Mouse (Mus musculus) neural tube, embryonic 12.5 days (tissue): ENCODE data around the gene C4b. TPM values are rescaled to one million over a fixed set of nuclear protein-coding genes. Genes with fewer than 3 reads are reported as not detected.
"Not testable (repeated sequence)": the region's sequence is repeated elsewhere in the genome, so short reads cannot be mapped to it uniquely, and the experiment has no call there.

Experiments
- ATAC-seq: fragments of 200-750 bp; cut with Nextera tagmentation; 2 replicates; pipeline ENCODE4 v1.8.0; 2017; ENCODE audit warnings: low read depth, mild to moderate bottlenecking, moderate TSS enrichment, moderate library complexity; ENCODE audit not compliant: low FRiP score
- H3K27ac ChIP-seq: fragments of 300-500 bp; sonication (generic); 2 replicates; pipeline ENCODE4 v1.5.1; 2016
- H3K27me3 ChIP-seq: fragments of 300-500 bp; sonication (generic); replicated peaks from 2 replicates; pipeline ENCODE4 v1.6.1; 2016; ENCODE audit warnings: mild to moderate bottlenecking
- H3K36me3 ChIP-seq: fragments of 300-500 bp; sonication (generic); 2 replicates; pipeline ENCODE4 v1.6.1; 2016; ENCODE audit warnings: mild to moderate bottlenecking
- H3K4me1 ChIP-seq: fragments of 300-500 bp; sonication (generic); 2 replicates; pipeline ENCODE4 v1.6.1; 2016
- H3K4me2 ChIP-seq: fragments of 300-500 bp; sonication (generic); replicated peaks from 2 replicates; pipeline ENCODE4 v1.6.1; 2016; ENCODE audit warnings: mild to moderate bottlenecking
- H3K4me3 ChIP-seq: fragments of 300-500 bp; sonication (generic); 2 replicates; pipeline ENCODE4 v1.5.1; 2016
- H3K9ac ChIP-seq: fragments of 300-500 bp; sonication (generic); 2 replicates; pipeline ENCODE4 v1.6.1; 2016; ENCODE audit warnings: mild to moderate bottlenecking
- H3K9me3 ChIP-seq: fragments of 300-500 bp; sonication (generic); 2 replicates; pipeline ENCODE4 v1.6.1; 2016; ENCODE audit warnings: mild to moderate bottlenecking
- WGBS: fragments of 180-500 bp; shearing (Covaris S2); methylation state at CpG from one replicate; pipeline ENCODE4 v1.1.7; 2016; 5-methylcytosine and 5-hydroxymethylcytosine counted together
- polyA plus RNA-seq: library from polyadenylated mRNA; unstranded; fragments of >200 nt; fragmentation: Nextera tagmentation; extraction: Ambion mirVana; gene quantifications from 2 replicates; pipeline ENCODE4 v1.2.1, GENCODE M21; 2016

C4b gene
- polyA plus RNA-seq, 1 experiment from 2014 or later = not detected

DNA sequence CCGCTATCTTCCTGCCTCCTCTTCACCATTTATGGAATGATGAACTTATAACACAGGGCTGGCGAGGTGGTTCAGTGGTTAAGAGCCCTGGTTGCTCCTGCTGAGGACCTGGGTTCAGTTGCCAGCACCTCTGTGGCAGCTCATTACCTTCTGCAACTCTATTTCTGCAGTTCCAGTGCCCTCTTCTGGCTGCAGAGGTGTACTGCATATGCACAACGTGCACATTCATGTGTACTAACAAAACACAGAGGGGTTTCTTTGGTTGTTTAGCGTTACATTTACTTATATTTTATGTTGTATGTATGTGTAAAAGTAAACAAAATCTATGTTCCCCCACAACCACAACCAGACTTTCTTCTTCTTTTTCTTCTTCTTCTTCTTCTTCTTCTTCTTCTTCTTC is 20.6 kb downstream of the C4b start:
- Histone ChIP-seq H3K27ac (no peak overlapping the region), H3K9me3 (peaks cover 5% of the 10 kb centered on the region; the same call in 1 of the 2 replicates), H3K9ac (no peak overlapping the region), H3K4me3 (no peak overlapping the region), H3K27me3 (no peaks in the 10 kb centered on the region), H3K4me2 (no peak overlapping the region), H3K4me1 (no peaks in the 10 kb centered on the region), H3K36me3 (no peaks in the 10 kb centered on the region)
- WGBS = 74% methylated on average over 4 of the region's 4 CpGs
- ATAC-seq = no peak

DNA sequence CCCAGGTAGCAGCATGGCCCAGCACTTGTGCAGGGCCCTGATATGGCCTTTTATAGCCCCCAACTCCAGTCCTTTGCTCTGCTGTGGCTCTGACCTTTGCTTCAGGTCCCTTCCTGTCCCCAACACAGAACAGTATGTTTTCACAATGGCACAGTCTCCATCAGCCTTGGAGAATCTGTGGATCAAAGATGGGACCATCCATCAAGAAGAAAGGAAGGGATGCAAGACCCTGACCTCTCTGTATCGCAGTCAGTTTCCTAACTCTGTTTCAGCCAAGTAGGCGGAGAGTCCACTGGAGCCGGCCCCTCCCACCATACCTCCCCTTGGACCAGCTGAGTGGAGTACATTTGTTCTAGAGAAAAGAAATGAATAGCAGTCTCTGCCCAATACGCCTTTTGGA is 21.4 kb downstream of the C4b start:
- H3K27me3 ChIP-seq, H3K36me3 ChIP-seq, H3K9me3 ChIP-seq, H3K4me3 ChIP-seq, H3K4me1 ChIP-seq, H3K27ac ChIP-seq, ATAC-seq, H3K4me2 ChIP-seq, H3K9ac ChIP-seq: not testable (repeated sequence)
- WGBS = 88% methylated on average over 4 of the region's 4 CpGs

DNA sequence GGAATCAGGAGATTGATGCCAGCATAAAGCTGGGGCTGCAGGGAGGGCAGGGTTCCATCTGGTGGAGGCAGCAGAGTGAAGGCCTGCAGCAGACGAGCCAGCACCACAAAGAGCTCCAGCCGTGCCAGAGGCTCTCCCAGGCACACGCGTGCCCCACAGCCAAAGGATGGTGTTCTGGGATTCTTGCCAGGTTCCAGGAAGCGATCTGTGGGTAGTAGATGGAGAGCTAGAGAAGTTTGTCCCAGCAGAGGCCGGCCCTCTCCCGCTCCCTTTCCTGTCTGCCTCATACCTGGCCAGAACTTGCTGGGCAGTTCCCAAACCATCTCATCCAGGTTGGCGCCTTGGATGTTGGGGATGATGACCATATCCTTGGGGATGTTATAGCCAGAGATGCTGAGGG is 23.8 kb downstream of the C4b start:
- not testable (repeated sequence) for H3K4me1 ChIP-seq, H3K9me3 ChIP-seq, H3K4me3 ChIP-seq, H3K4me2 ChIP-seq, H3K36me3 ChIP-seq, H3K27ac ChIP-seq, ATAC-seq, H3K9ac ChIP-seq, H3K27me3 ChIP-seq
- WGBS = 81% methylated on average over 8 of the region's 8 CpGs

DNA sequence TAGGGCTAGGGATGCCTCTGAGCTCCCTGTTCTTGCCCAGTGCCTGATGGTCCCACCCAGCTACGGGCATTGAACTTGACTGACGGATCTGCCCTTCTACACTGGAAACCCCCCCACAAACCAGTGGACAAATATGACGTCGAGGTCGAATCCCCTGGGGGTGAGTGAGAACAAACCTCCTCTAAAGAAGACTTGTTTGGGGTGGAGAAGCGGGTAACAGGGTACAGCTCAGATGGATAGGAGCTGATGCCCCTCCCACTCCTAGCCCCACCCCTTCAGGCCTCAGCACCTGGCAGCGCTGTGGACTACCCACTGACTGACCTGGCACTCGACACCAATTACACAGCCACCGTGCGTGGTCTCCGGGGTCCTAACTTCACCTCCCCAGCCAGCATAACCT is 26.3 kb downstream of the C4b start:
- Histone ChIP-seq H3K4me3 (no peak overlapping the region), H3K4me1 (no peaks in the 10 kb centered on the region), H3K36me3 (no peaks in the 10 kb centered on the region), H3K9ac (no peak overlapping the region), H3K27ac (no peak overlapping the region), H3K9me3 (no peaks in the 10 kb centered on the region), H3K27me3 (no peaks in the 10 kb centered on the region), H3K4me2 (no peak overlapping the region)
- ATAC-seq = no peak
- 80% methylated on average over 11 of the region's 11 CpGs for WGBS

DNA sequence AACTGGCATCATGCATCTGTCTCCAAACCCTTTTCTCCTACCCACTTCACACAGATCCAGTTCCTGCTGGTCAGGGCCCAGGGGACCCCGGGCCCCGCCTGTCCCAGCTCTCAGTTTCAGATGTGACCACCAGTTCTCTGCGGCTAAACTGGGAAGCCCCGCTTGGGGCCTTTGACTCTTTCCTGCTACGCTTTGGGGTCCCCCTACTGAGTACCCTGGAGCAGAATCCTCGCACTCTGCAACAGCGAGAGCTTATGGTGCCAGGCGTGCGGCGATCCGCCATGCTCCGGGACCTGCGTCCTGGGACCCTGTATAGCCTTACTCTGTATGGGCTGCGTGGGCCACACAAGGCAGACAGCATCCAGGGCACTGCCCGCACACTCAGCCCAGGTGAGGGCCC is 27.4 kb downstream of the C4b start:
- H3K27ac ChIP-seq = no peak overlapping the region
- no peaks in the 10 kb centered on the region for H3K36me3 ChIP-seq
- H3K27me3 ChIP-seq = no peaks in the 10 kb centered on the region
- no peak overlapping the region for H3K9ac ChIP-seq
- H3K4me2 ChIP-seq = no peak overlapping the region
- H3K9me3 ChIP-seq = no peaks in the 10 kb centered on the region
- WGBS = 91% methylated on average over 15 of the region's 15 CpGs
- no peaks in the 10 kb centered on the region for H3K4me1 ChIP-seq
- H3K4me3 ChIP-seq = no peak overlapping the region
- no peak for ATAC-seq

DNA sequence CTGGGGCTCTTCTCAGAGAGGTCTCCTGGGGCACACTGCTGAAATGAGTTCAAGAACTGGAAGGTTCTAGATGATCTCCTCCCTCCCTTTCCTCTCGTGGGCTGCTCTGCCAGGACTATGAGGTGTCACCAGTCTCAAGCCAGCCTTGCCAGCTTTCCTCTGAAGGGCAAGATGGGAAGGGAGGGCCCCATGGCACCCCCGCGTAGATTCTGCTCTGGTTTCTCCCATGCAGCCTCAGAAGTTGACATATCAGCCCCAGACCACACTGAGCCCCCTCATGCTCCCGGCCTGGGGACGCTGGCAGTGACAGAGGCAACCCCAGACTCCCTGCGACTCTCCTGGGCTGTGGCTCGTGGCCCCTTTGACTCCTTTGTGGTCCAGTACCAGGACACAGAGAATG is 28.2 kb downstream of the C4b start:
- H3K9ac ChIP-seq, ATAC-seq, H3K4me1 ChIP-seq, H3K27me3 ChIP-seq, H3K27ac ChIP-seq, H3K4me2 ChIP-seq, H3K9me3 ChIP-seq, H3K36me3 ChIP-seq, H3K4me3 ChIP-seq: not testable (repeated sequence)
- WGBS = 81% methylated on average over 7 of the region's 7 CpGs

DNA sequence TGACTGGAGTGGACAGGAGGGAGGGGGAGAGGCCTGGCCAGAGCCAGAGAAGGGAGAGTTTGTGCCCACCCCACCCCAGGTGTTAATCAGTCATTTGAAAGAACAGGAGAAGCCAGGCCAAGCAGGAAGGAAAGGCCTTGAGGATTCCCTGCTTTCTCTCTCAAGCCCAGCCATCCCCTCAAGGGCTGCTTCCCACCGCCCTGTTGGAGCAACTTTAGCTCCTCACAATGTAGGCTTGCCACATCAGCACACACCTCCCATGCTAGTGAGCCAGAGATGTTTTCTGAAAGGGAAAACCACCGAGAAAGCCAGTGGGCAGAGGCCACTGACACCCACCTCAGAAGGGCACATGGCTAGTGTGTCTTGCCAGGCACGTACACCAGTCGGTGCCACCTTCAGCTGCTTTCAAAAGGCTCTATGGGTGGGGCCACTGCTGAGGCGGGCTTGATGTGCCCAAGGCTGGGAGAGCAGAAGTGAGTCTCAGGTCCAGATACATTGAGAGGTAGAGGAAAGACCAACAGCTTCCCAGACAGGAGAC is 28.7 kb downstream of the C4b start:
- not testable (repeated sequence) for H3K27ac ChIP-seq, H3K4me2 ChIP-seq, H3K36me3 ChIP-seq, H3K27me3 ChIP-seq, H3K4me3 ChIP-seq, H3K9ac ChIP-seq, H3K9me3 ChIP-seq, H3K4me1 ChIP-seq, ATAC-seq
- 88% methylated on average over 5 of the region's 5 CpGs for WGBS

DNA sequence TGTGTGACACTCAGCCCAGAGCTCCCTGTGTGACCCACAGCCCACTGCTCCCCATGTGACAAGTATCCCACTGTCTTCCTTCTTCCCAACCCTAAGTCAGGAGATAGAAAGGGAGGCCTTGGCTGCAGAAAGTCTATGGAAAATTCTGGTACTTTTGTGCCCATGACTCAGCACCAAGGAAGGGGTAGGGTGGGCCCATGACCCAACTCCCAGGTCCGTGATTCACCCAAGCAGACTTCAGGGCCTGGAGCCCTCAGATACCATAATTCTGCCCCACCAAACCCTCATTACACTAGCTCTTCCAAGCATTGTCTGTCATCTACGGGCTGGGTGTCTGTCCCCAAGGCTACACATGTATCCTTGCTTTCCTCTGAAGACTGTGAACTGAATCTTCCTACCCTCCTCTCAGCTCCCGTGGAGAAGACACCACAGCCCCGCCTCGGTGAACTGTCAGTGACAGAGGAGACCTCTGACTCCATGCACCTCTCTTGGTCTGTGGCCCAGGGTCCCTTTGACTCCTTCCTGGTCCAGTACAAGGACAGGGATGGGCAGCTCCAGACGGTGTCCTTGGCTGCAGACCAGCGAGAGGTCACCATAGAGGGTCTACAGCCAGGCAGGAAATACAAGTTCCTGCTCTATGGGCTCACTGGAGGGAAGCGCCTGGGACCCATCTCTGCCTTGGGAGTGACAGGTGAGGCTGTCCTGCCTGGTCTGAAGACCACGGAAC is 29.3 kb downstream of the C4b start:
- H3K4me2 ChIP-seq, H3K9ac ChIP-seq, H3K27me3 ChIP-seq, H3K27ac ChIP-seq, ATAC-seq, H3K4me3 ChIP-seq, H3K4me1 ChIP-seq, H3K9me3 ChIP-seq, H3K36me3 ChIP-seq: not testable (repeated sequence)
- WGBS = 89% methylated on average over 9 of the region's 9 CpGs

DNA sequence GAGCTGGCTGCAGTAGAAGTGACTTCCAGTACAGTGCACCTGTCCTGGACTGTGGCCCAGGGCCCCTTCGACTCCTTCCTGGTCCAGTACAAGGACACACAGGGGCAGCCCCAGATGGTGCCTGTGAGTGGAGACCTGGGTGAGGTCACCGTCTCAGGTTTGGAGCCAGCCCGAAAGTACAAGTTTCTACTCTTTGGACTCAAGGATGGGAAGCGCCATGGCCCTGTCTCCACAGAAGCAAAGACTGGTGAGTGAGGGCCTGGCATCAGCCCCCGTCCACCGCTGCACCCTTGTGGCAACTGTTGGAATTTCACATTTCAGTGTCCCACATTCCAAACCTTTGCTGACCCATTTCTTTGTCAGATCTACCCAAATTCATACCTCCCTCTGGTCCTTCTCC is 30.7 kb downstream of the C4b start:
- no peaks in the 10 kb centered on the region for H3K36me3 ChIP-seq
- no peak overlapping the region for H3K4me2 ChIP-seq
- no peak for ATAC-seq
- no peak overlapping the region for H3K27ac ChIP-seq
- WGBS = 43% methylated on average over 6 of the region's 6 CpGs
- no peak overlapping the region for H3K4me3 ChIP-seq
- no peaks in the 10 kb centered on the region for H3K9me3 ChIP-seq
- no peaks in the 10 kb centered on the region for H3K27me3 ChIP-seq
- H3K4me1 ChIP-seq = no peaks in the 10 kb centered on the region
- H3K9ac ChIP-seq = no peak overlapping the region

DNA sequence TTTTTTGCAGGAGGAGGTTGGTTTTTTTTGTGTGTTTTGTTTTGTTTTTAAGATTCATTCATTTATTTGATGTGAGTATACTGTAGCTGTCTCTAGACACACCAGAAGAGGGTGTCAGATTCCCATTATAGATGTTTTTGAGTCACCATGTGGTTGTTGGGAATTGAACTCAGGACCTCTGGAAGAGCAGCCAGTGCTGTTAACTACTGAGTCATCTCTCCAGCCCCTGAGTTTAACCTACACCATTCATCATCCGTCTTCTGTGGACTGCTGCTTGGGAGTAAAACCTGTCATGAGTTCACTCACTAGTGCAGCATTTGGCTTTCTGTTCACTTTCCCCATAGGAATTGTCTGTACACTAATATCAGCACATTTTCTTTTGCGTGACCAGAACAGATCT is 37.2 kb downstream of the C4b start:
- not testable (repeated sequence) for ATAC-seq, H3K27ac ChIP-seq
- 82% methylated on average over 2 of the region's 2 CpGs for WGBS

DNA sequence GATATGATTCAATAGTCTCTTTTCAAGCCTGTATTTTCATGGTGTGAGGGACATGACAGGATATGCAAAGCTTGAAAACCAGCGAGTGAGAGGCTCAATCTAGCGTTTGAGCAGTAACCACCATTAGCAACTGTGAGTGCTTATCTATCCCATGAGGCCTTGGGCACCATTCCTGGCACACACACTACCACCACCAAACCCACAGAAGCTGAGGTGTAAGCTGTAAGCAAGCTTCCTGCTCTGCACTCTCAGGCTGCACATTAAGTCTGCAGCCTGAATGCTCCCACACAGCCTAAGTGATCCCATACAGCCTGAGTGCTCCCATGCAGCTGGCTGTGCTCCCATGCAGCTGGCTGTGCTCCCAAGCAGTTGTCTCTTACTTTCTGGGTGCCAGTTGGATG is 43.0 kb downstream of the C4b start:
- no peak overlapping the region for H3K9ac ChIP-seq
- ATAC-seq = no peak
- no peak overlapping the region for H3K27ac ChIP-seq
- WGBS = 67% methylated on average over 2 of the region's 2 CpGs
- H3K27me3 ChIP-seq = no peaks in the 10 kb centered on the region; the same call in 1 of the 2 replicates
- H3K9me3 ChIP-seq = no peaks in the 10 kb centered on the region
- H3K4me1 ChIP-seq = no peaks in the 10 kb centered on the region
- H3K36me3 ChIP-seq = no peaks in the 10 kb centered on the region
- H3K4me2 ChIP-seq = no peak overlapping the region
- H3K4me3 ChIP-seq = no peak overlapping the region

More for the DNA sequence above, 37.2 kb downstream of the C4b start:
- not testable (repeated sequence) for H3K36me3 ChIP-seq, H3K4me1 ChIP-seq, H3K4me2 ChIP-seq, H3K9ac ChIP-seq, H3K27me3 ChIP-seq, H3K9me3 ChIP-seq, H3K4me3 ChIP-seq

DNA sequence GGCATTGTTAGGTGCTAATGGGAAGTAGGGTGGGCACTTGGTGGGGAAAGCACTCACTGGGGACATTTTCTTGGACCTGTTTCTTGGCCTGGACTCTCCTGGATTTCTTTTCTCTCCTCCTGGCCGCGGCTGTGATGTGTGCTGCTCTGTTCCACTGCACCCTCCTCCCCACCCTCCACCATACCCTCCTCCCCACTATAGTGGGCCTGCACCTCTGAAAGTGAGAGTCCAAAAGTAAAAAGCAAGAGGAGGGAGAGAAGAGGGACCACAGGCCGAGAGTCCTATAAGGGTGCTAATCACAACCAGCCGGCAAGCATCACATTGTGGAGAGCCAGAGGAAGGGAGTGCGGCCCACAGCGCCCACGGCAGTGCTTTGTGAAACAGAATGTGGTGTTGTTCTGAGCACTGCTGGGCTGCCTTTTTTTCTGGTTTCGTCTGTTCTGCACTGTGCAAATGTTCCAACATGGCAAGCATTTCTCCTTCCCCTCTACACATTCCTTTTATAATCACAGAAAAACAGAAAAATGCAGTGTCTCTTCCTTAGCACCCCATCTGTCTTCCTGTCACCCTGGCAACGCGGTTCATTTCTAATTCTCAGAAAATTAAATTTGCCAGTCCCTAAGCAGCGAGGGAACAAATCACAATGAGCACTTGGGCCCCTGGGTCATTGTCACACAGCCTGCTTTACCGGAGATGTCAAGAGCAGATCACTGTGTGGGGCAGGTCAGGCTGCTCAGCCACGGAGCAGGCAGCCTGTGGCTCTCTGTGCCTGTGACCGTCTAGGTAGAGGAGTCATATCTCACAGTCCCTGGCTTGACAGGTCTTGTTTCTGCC is 43.9 kb downstream of the C4b start:
- Histone ChIP-seq H3K27me3 (no peaks in the 10 kb centered on the region; the same call in 1 of the 2 replicates), H3K4me1 (no peaks in the 10 kb centered on the region), H3K27ac (no peak overlapping the region), H3K4me3 (no peak overlapping the region), H3K4me2 (no peak overlapping the region), H3K36me3 (no peaks in the 10 kb centered on the region), H3K9ac (no peak overlapping the region), H3K9me3 (no peaks in the 10 kb centered on the region)
- no peak for ATAC-seq
- 53% methylated on average over 14 of the region's 14 CpGs for WGBS
